Mouse (Mus musculus) forebrain, embryonic 10.5 days (tissue): ENCODE results near the gene Slc36a4. TPM values are rescaled to one million over a fixed set of nuclear protein-coding genes. Genes with fewer than 3 reads are reported as not detected.

ENCODE experiments used
- DNase-seq: peaks from one replicate; pipeline ENCODE4 v3.0.0-alpha.2; 2017; ENCODE audit warnings: low spot score; ENCODE audit errors: extremely low spot score
- H3K27ac ChIP-seq: fragments of 300-500 bp; sonication (generic); 2 replicates; pipeline ENCODE4 v1.5.1; 2016; ENCODE audit warnings: mild to moderate bottlenecking
- H3K27me3 ChIP-seq: fragments of 300-500 bp; sonication (generic); 2 replicates; pipeline ENCODE4 v1.6.1; 2016; ENCODE audit warnings: mild to moderate bottlenecking; ENCODE audit not compliant: poor library complexity, severe bottlenecking
- H3K36me3 ChIP-seq: fragments of 300-500 bp; sonication (generic); replicated peaks from 2 replicates; pipeline ENCODE4 v1.6.1; 2016; ENCODE audit warnings: mild to moderate bottlenecking, moderate library complexity
- H3K4me1 ChIP-seq: fragments of 300-500 bp; sonication (generic); 2 replicates; pipeline ENCODE4 v1.6.1; 2016
- H3K4me3 ChIP-seq: fragments of 300-500 bp; sonication (generic); 2 replicates; pipeline ENCODE4 v1.5.1; 2016; ENCODE audit warnings: mild to moderate bottlenecking, moderate library complexity
- H3K9me3 ChIP-seq: fragments of 300-500 bp; sonication (generic); 2 replicates; pipeline ENCODE4 v1.6.1; 2016; ENCODE audit warnings: mild to moderate bottlenecking, moderate library complexity
- WGBS: fragments of 180-500 bp; shearing (Covaris S2); methylation state at CpG from one replicate; pipeline ENCODE4 v1.1.7; 2016; 5-methylcytosine and 5-hydroxymethylcytosine counted together
- polyA plus RNA-seq: library from polyadenylated mRNA; unstranded; fragments of >200 nt; fragmentation: Nextera tagmentation; extraction: Ambion mirVana; gene quantifications from 2 replicates; pipeline ENCODE4 v1.2.1, GENCODE M21; 2016

Slc36a4 gene
- polyA plus RNA-seq, 1 experiment from 2014 or later, result 10.9 TPM

DNA sequence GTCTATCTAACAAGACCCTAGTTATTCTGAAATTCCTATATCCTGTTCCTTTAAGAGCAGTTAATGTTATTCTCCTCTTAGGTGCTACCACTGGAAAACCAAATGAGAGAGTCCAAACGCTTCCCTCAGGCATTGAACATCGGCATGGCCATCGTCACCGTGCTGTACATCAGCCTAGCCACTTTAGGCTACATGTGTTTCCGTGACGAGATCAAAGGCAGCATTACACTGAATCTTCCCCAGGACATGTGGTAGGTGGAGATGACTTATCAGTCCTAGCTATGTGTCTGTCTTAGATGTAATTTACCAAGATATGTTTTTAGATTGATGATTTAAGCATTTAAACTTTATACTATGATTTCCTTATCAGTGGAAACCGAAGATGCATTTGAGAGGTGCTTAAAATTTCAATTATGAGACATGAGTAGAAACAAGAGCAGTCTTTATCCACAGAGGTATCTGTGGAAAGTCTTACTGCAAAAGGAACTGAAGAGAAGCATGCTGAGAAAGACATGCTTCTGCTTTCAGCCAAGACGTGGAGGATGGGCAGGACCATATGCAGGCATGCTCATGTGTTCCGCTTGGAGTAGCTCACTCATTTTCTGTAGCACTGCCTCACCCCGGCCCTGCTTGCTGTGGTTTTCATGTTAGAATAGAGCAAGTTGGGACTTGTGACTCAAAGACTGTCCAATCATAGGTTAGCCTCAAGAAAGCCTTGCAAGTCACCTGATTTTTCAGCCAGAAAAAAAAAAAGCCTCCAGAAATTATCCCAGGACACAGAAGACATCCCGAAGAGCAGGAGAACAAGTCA is 24.7 kb downstream of the Slc36a4 start:
- WGBS, result 92% methylated on average over 11 of the region's 11 CpGs
- no peak for DNase-seq
- Histone ChIP-seq H3K27ac (no peak overlapping the region), H3K4me3 (no peak overlapping the region), H3K36me3 (peaks cover 75% of the 10 kb centered on the region), H3K4me1 (peaks cover 12% of the 10 kb centered on the region), H3K9me3 (no peaks in the 10 kb centered on the region), H3K27me3 (no peaks in the 10 kb centered on the region)

GRCm38 (mm10) chr9:15734867-15735131 is 25.3 kb downstream of the Slc36a4 start:
- Histone ChIP-seq H3K27ac (no peak overlapping the region), H3K27me3 (no peaks in the 10 kb centered on the region), H3K9me3 (no peaks in the 10 kb centered on the region), H3K36me3 (peaks cover 75% of the 10 kb centered on the region), H3K4me3 (no peak overlapping the region), H3K4me1 (peaks cover 12% of the 10 kb centered on the region)
- no peak for DNase-seq
- 96% methylated on average over 6 of the region's 6 CpGs for WGBS

- peaks cover 9% of the 10 kb centered on the region for H3K27me3 ChIP-seq
- no peak for DNase-seq
- H3K27ac ChIP-seq, result no peak overlapping the region
- no peaks in the 10 kb centered on the region for H3K9me3 ChIP-seq
- 92% methylated on average over 2 of the region's 2 CpGs for WGBS
- H3K4me3 ChIP-seq, result no peak overlapping the region
- peaks cover 62% of the 10 kb centered on the region for H3K36me3 ChIP-seq
- peaks cover 3% of the 10 kb centered on the region for H3K4me1 ChIP-seq
Observed at GRCm38 (mm10) chr9:15737522-15737921, 28.0 kb downstream of the Slc36a4 start.

GRCm38 (mm10) chr9:15741428-15741827 is 31.9 kb downstream of the Slc36a4 start:
- Histone ChIP-seq H3K27me3 (peaks cover 39% of the 10 kb centered on the region), H3K4me1 (peaks cover 18% of the 10 kb centered on the region), H3K4me3 (no peak overlapping the region), H3K27ac (no peak overlapping the region), H3K9me3 (no peaks in the 10 kb centered on the region), H3K36me3 (peaks cover 35% of the 10 kb centered on the region)
- DNase-seq, result no peak
- 95% methylated on average over 4 of the region's 4 CpGs for WGBS

- H3K9me3 ChIP-seq, result no peaks in the 10 kb centered on the region
- H3K36me3 ChIP-seq, result peaks cover 30% of the 10 kb centered on the region
- 81% methylated on average over 6 of the region's 6 CpGs for WGBS
- no peak overlapping the region for H3K27ac ChIP-seq
- peaks cover 23% of the 10 kb centered on the region for H3K4me1 ChIP-seq
- no peak for DNase-seq
- H3K4me3 ChIP-seq, result no peak overlapping the region
- peaks cover 42% of the 10 kb centered on the region for H3K27me3 ChIP-seq
Observed at GRCm38 (mm10) chr9:15741931-15742330, 32.4 kb downstream of the Slc36a4 start.

DNA sequence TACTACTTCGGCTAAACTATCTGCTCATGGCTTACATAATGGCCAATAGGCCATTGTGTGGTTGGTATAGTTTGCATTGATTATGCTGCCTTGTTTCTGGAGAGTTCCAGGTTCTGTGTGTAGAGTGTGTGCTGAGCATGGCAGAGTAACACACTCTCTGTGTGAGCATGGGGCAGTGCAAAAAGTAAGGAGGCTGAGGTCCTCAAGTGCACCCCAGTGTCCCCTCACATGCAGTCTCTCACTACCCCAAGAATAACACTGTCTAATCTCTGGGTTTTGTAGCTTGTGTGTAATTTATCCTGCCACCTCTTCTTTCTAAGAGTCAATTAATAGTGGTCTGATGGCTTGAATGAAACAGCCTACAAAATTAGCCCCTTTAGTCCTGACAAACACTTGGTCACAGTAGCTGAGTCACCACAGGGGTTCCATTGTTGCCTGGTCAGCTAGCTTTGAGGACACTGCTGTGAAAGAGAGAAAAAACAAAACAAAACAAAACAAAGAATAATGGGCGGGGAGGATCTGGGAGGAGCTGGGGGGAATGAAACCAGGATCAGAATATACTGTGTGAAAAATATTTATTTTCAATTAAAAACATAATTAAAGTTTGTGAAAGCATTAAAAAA is 36.6 kb downstream of the Slc36a4 start:
- WGBS, result 31% methylated on average over 2 of the region's 2 CpGs
- H3K27ac ChIP-seq, result no peak overlapping the region

DNA sequence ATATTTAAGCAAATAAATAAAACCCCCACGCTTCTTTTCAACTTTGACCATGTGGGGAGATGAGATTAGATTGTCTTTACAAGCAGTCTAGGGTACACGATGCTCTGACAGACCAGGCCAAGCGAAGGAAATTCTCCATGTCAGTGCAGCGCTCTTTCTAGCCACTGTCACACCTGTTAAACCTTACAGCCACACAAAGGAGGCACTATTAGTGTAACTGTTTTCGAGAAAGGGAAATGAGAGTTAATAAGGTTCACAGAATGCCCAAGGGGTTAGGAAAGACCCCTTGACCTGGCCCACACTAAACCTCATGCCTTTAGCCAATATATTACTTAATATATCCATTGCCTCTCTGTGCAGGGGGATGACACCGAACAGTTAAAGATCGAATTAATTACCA is 37.1 kb downstream of the Slc36a4 start:
- H3K4me3 ChIP-seq, result no peak overlapping the region
- H3K36me3 ChIP-seq, result no peaks in the 10 kb centered on the region
- 36% methylated on average over 7 of the region's 7 CpGs for WGBS
- DNase-seq, result no peak
- no peak overlapping the region for H3K27ac ChIP-seq
- H3K9me3 ChIP-seq, result no peaks in the 10 kb centered on the region; the same call in 1 of the 2 replicates
- H3K4me1 ChIP-seq, result peaks cover 24% of the 10 kb centered on the region
- H3K27me3 ChIP-seq, result peaks cover 67% of the 10 kb centered on the region

More for the DNA sequence above, 36.6 kb downstream of the Slc36a4 start:
- Histone ChIP-seq H3K4me3 (no peak overlapping the region), H3K4me1 (peaks cover 24% of the 10 kb centered on the region), H3K9me3 (no peaks in the 10 kb centered on the region; the same call in 1 of the 2 replicates), H3K27me3 (peaks cover 70% of the 10 kb centered on the region), H3K36me3 (no peaks in the 10 kb centered on the region)
- DNase-seq, result peak; percentile 20

- Histone ChIP-seq H3K4me1 (peaks cover 24% of the 10 kb centered on the region), H3K27me3 (peaks cover 57% of the 10 kb centered on the region), H3K27ac (no peak overlapping the region), H3K4me3 (no peak overlapping the region), H3K36me3 (no peaks in the 10 kb centered on the region), H3K9me3 (no peaks in the 10 kb centered on the region; the same call in 1 of the 2 replicates)
- no peak for DNase-seq
- WGBS, result 69% methylated on average over 5 of the region's 5 CpGs
Observed at GRCm38 (mm10) chr9:15748383-15748782, 38.8 kb downstream of the Slc36a4 start.

DNA sequence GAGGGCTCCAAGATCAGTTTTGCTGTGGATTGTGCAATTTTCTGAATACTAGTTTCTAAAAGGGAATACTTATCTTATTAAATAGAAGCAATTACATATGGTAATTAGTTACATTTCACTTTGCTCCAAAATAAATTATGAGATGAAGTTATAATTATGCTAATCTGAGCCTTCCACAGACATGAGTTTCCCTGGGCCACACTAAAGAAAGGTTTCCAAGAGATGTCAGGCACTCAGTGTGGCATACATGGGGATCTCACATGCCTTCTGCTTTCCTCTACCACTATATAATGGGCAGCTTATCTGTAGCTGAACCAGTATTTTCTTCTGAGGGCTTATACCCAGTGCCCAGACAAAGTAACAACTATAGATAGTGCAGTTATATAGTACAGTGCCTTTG is 49.8 kb downstream of the Slc36a4 start:
- no peak for DNase-seq
- Histone ChIP-seq H3K36me3 (no peaks in the 10 kb centered on the region), H3K27ac (no peak overlapping the region), H3K9me3 (no peaks in the 10 kb centered on the region; the same call in 1 of the 2 replicates), H3K4me3 (no peak overlapping the region), H3K27me3 (no peaks in the 10 kb centered on the region), H3K4me1 (no peaks in the 10 kb centered on the region)

- H3K27ac ChIP-seq, result no peak overlapping the region
- no peak for DNase-seq
- H3K4me3 ChIP-seq, result no peak overlapping the region
- WGBS, result 81% methylated on average over 5 of the region's 5 CpGs
- H3K36me3 ChIP-seq, result no peaks in the 10 kb centered on the region
- H3K9me3 ChIP-seq, result no peaks in the 10 kb centered on the region
- H3K4me1 ChIP-seq, result 0 out of 2 replicates have a peak, but pooled peaks cover 4% of the 10 kb centered on the region
- peaks cover 29% of the 10 kb centered on the region for H3K27me3 ChIP-seq
Observed at GRCm38 (mm10) chr9:15766379-15766778, 56.8 kb downstream of the Slc36a4 start.

GRCm38 (mm10) chr9:15766821-15767220 is 57.3 kb downstream of the Slc36a4 start:
- no peak overlapping the region for H3K27ac ChIP-seq
- DNase-seq, result no peak
- 0 out of 2 replicates have a peak, but pooled peaks cover 4% of the 10 kb centered on the region for H3K4me1 ChIP-seq
- peaks cover 33% of the 10 kb centered on the region for H3K27me3 ChIP-seq
- H3K9me3 ChIP-seq, result no peaks in the 10 kb centered on the region
- no peak overlapping the region for H3K4me3 ChIP-seq
- WGBS, result 67% methylated on average over 5 of the region's 5 CpGs
- no peaks in the 10 kb centered on the region for H3K36me3 ChIP-seq

DNA sequence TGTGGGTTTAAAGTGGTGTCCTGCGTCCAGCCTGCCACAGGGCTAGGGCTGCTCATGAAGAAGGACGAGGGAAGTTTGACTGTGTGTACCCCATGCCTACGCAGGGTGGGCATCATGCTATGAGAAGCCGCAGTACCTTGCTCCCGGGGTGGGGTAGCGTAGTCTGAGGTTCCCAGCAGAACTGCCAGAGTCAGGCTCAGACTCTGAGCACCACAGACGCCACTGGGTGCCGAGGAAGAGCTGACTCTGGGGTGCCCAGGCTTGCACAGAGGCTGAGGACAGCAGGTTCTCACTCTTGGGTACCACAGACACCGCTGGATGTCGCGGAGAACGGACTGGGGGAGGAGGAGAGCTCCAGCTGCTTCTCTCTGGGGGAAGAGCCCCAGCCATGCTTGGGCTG is 63.2 kb downstream of the Slc36a4 start:
- peaks cover 4% of the 10 kb centered on the region; the same call in 1 of the 2 replicates for H3K9me3 ChIP-seq
- H3K4me1 ChIP-seq, result peaks cover 39% of the 10 kb centered on the region
- no peak overlapping the region for H3K4me3 ChIP-seq
- H3K27ac ChIP-seq, result peak overlapping the region; percentile 26; the same call in 1 of the 2 replicates
- WGBS, result 89% methylated on average over 12 of the region's 12 CpGs
- DNase-seq, result no peak
- peaks cover 76% of the 10 kb centered on the region for H3K27me3 ChIP-seq
- no peaks in the 10 kb centered on the region for H3K36me3 ChIP-seq

DNA sequence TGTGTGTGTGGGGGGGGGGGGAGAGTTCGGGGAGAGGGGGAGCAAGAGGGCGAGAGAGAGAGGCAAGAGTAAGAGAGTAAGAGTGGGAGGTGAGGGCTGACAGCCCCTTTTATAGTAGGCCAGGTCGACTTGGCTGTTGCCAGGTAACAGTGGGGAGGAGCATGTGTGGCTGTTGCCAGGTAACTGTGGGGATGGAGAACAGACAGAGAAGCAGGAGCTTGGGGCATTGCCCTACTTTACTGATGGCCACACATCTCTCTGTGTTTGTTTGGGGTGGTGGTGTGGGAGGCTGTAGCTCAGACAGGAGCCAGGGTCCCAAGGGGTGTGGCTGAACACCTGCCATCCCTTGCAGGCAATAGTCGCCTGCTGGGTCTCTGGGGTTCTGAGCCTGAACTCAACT is 63.9 kb downstream of the Slc36a4 start:
- peaks cover 81% of the 10 kb centered on the region for H3K27me3 ChIP-seq
- peaks cover 44% of the 10 kb centered on the region for H3K4me1 ChIP-seq
- 58% methylated on average over 3 of the region's 4 CpGs for WGBS
- H3K4me3 ChIP-seq, result no peak overlapping the region
- DNase-seq, result no peak
- H3K27ac ChIP-seq, result peak overlapping the region; percentile 26; the same call in 1 of the 2 replicates
- H3K9me3 ChIP-seq, result peaks cover 4% of the 10 kb centered on the region; the same call in 1 of the 2 replicates
- no peaks in the 10 kb centered on the region for H3K36me3 ChIP-seq
